Mouse (Mus musculus) myocyte (in vitro differentiated cells): ENCODE measurements around the gene Arhgef12.

ENCODE experiments used
- MAX ChIP-seq: IDR thresholded peaks from one replicate; pipeline ENCODE4 v1.6.1; 2011; ENCODE audit warnings: low read depth, mild to moderate bottlenecking, control low read depth
- USF1 ChIP-seq: IDR thresholded peaks from one replicate; pipeline ENCODE4 v1.6.1; 2011; ENCODE audit warnings: low read depth, mild to moderate bottlenecking, control low read depth, moderate library complexity

DNA sequence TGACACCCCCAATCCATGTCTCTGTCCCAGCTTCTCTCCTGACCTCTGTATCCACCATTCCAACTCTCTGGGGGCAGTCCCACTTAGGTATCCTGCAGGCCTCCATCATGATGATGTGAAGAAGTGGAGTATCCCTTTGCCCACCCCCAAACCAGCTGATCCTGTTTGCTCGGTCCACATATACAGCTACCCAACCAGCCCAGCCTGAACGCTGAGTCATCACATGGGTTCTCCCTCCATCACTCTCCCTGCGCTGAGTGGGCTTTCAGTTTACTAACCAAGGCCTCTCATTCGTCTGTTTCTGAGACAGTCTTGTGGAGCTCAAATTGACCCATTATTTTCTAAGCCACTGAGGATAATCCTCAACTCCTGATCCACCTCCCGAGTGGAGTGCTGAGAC lies 24.9 kb upstream of the Arhgef12 start:
- no peak for TF ChIP-seq MAX
- TF ChIP-seq USF1: no peak
